Mouse (Mus musculus) layer of hippocampus, adult 18-20 months (tissue): ENCODE measurements around the gene Prh1. TPM values are rescaled to one million over a fixed set of nuclear protein-coding genes. Genes with fewer than 3 reads are reported as not detected.
"Not testable (repeated sequence)": the region's sequence is repeated elsewhere in the genome, so short reads cannot be mapped to it uniquely, and the experiment has no call there.

ENCODE experiments used
- DNase-seq, 2 experiments: peaks; one replicate each; pipeline ENCODE4 v3.0.0; 2022; ENCODE audit warnings: low spot score in 2 of 2
- long read RNA-seq: library from polyadenylated mRNA; stranded (forward); transcript quantifications from one replicate; pipeline ENCODE4 v2.0.0, GENCODE M21; 2021
- total RNA-seq, 2 experiments: library from RNA; stranded (reverse); gene quantifications; 2 replicates each; pipeline ENCODE4 v1.2.3; 2021

Prh1 gene
- total RNA-seq: not detected
- long read RNA-seq: 0 reads

DNA sequence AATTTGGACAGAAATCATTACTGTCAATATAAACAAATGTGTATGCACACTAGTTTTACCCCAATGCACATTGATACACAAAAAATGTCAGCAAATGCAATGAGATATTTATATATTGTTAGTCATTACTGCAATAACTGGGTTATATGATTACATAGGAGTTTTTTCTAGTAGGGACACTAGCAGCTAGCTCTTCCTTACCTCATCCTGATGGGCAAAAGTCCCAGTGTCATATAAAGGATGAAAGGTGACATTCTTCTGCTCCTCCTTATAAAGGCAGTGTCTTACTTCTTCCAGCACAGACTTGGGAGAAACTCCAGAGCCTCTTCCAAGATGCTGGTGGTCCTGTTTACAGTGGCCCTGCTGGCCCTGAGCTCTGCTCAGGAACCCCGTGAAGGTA is at the start of gene Prh1:
Gene Prh1, plus strand, starts transcription at position 301 of the 400 bp plus-strand sequence.
- DNase-seq: not testable (repeated sequence)

- not testable (repeated sequence) for DNase-seq
These were observed 26.0 kb downstream of the Prh1 start, which contains the start of gene Prp2 for GRCm38 (mm10) chr6:132595613-132596012. TSS of gene Prp2 (plus strand) at chr6:132595913.

Other genes starting within 250 kb of the Prh1 start
- not detected for gene Gm8882, start 205.7 kb upstream of the Prh1 start, total RNA-seq
- gene Prp2, start 26.1 kb downstream of the Prh1 start, total RNA-seq: not detected
- gene A630073D07Rik, start 81.7 kb downstream of the Prh1 start, total RNA-seq: not detected
- not detected for gene Tas2r120, start 87.1 kb downstream of the Prh1 start, total RNA-seq
- not detected for gene Tas2r121, start 131.2 kb downstream of the Prh1 start, total RNA-seq
- not detected for gene Tas2r122, start 142.1 kb downstream of the Prh1 start, total RNA-seq
- not detected for gene Tas2r115, start 168.2 kb downstream of the Prh1 start, total RNA-seq
- not detected for gene Tas2r124, start 184.9 kb downstream of the Prh1 start, total RNA-seq
- not detected for gene Tas2r102, start 192.3 kb downstream of the Prh1 start, total RNA-seq
- not detected for gene Tas2r136, start 208.4 kb downstream of the Prh1 start, total RNA-seq
- not detected for gene Tas2r117, start 233.0 kb downstream of the Prh1 start, total RNA-seq